Mouse (Mus musculus) neutrophil, adult 65 days (primary cell): ENCODE measurements around the gene Sec14l4. TPM values are rescaled to one million over a fixed set of nuclear protein-coding genes. Genes with fewer than 3 reads are reported as not detected.

Experiments used
- total RNA-seq: library from RNA; stranded (reverse); gene quantifications from 2 replicates; pipeline ENCODE4 v1.2.4, GENCODE M21; 2023

Sec14l4 gene
- total RNA-seq, result not detected in 2 replicates

GRCm38 (mm10) chr11:4031126-4031941 is at the start of gene Sec14l4:
Sec14l4 (plus strand) TSS chr11:4031462.

DNA sequence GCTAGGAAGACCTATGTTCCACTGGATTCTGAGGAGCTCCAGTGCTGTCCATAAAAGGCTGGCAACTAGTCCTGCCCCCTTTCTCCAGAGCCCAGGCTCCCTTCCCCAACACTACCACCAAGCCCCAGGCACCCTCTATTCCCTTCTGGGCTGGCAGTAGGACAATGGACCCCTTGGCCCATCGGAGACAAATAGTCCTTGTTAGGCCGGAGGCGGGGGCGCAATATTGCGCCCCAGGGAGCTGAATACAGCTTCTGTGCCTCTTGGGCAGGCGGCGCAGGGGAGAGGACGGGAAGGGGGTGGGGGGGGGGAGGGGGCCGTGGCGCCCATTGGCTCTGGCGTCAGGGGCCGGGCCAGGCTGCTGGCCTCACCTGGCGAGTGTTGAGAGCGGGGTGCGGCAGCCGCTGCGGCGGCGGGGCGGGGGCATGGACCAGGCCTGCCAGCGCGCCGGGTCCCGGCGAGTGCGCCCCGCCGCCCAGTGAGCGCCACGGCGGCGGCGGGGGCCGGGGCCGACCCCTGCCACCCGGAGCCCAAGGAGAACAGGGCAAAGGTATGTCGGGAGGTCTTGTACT is 47.9 kb upstream of the Sec14l4 start, which contains the start of gene Gal3st1:
Gene Gal3st1 (plus strand): TSS at position 346 of the 572 bp plus-strand sequence.

DNA sequence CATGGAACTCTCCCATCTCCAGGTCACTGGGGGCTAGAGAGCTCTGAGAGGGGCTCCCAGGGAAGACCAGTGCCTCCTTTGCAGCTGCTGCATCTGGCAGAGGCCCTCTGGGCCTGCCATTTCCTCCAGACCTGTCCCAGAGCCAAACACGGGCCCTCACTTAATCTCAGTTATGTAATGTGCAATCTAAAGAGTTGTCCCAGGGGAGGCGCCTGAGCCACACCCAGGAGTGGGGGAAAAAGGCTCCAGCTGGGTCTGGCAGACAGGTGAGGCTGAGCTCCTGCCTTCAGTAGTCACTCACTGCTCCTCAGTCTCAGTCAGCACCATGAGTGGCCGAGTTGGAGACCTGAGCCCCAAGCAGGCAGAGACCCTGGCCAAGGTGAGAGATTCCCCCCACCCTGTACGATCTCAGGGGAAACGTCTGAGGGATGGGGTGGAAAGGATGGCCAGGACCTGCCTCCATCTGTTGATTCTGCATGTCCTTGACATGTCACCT is 33.4 kb downstream of the Sec14l4 start, which contains the start of gene Sec14l3:
Gene Sec14l3 (plus strand): TSS at position 215 of the 496 bp plus-strand sequence.

GRCm38 (mm10) chr11:4095171-4096053 is 64.2 kb downstream of the Sec14l4 start, which contains the start of gene Mtfp1:
Mtfp1 (minus strand) TSS chr11:4095445.

Other genes starting within 250 kb of the Sec14l4 start
- gene Osbp2, start 167.6 kb upstream of the Sec14l4 start, total RNA-seq, result not detected in 2 replicates
- 0.47 TPM in 1 of 2 replicates, not detected in the other for gene 4921536K21Rik, start 136.4 kb upstream of the Sec14l4 start, total RNA-seq
- gene Dusp18, start 136.2 kb upstream of the Sec14l4 start, total RNA-seq, result 3.8 and 4.9 TPM in 2 replicates
- gene Slc35e4, start 116.8 kb upstream of the Sec14l4 start, total RNA-seq, result 9.9 and 12.9 TPM in 2 replicates
- 158 and 172 TPM in 2 replicates for gene Tcn2, start 99.3 kb upstream of the Sec14l4 start, total RNA-seq
- gene Pes1, start 67.5 kb upstream of the Sec14l4 start, total RNA-seq, result 20.3 and 21.4 TPM in 2 replicates
- not detected in 2 replicates for gene 4930556J24Rik, start 54.7 kb upstream of the Sec14l4 start, total RNA-seq
- gene Gal3st1, start 47.8 kb upstream of the Sec14l4 start, total RNA-seq, result not detected in 2 replicates
- gene Sec14l3, start 33.4 kb downstream of the Sec14l4 start, total RNA-seq, result not detected in 2 replicates
- 0.76 TPM in 1 of 2 replicates, not detected in the other for gene Mtfp1, start 64.0 kb downstream of the Sec14l4 start, total RNA-seq
- gene Sec14l2, start 92.0 kb downstream of the Sec14l4 start, total RNA-seq, result 0.59 and 1.6 TPM in 2 replicates
- gene Rnf215, start 103.7 kb downstream of the Sec14l4 start, total RNA-seq, result 12.2 and 20.4 TPM in 2 replicates
- 1.4 and 2.5 TPM in 2 replicates for gene Ccdc157, start 128.8 kb downstream of the Sec14l4 start, total RNA-seq
- 33.9 and 38.0 TPM in 2 replicates for gene Sf3a1, start 128.9 kb downstream of the Sec14l4 start, total RNA-seq
- gene Tbc1d10a, start 155.3 kb downstream of the Sec14l4 start, total RNA-seq, result 18.6 and 27.0 TPM in 2 replicates
- gene Castor1, start 186.8 kb downstream of the Sec14l4 start, total RNA-seq, result 4.9 and 7.3 TPM in 2 replicates
- gene Osm, start 205.0 kb downstream of the Sec14l4 start, total RNA-seq, result 317 and 344 TPM in 2 replicates
- gene Lif, start 226.1 kb downstream of the Sec14l4 start, total RNA-seq, result 0.95 and 1.2 TPM in 2 replicates